Mouse (Mus musculus): ENCODE results near the gene Prr29.
"Not testable (repeated sequence)": the region's sequence is repeated elsewhere in the genome, so short reads cannot be mapped to it uniquely, and the experiment has no call there.

Gene Prr29

DNA sequence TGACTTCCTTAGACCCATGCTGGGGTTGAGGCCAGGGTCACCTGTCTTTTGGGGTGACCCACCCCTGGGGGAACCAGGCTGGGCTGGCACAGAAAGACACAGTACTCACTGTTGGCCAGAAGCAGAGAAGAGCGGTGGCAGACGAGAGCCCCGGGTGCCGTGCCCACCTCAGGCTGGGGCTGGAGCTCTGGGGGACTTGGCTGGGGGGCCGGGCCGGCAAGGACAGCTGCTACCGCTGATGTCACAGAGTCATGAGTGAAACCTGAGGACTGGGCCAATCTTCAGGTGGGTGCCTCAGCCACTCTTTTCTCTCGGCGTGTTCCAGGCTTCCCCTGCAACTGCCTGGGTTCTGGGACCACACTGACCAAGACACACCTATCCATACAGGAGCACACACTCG, at the start of gene Prr29:
Gene Prr29, plus strand, starts transcription at position 107 of the 400 bp plus-strand sequence.
- no peak for DNase-seq

DNA sequence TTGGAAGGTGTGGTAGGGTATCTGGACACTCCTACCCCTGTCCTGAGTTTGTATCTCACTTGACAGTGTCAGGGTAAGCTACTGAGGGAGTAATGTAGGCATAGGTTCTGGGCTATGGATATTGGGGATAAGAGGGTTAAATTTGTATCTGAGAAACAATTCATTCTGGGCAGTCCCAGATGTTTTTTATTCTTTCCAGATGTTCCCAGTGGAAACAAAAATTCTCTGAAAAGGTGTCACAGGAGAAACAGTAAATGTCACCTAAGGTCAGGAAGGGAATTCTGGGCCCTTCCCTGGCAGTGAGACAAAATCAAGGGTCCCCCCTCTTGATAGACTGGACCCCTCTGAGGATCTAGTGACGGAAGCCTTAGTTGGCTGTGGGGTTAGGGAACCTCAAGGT, 48.9 kb upstream of the Prr29 start:
- DNase-seq = no peak

DNA sequence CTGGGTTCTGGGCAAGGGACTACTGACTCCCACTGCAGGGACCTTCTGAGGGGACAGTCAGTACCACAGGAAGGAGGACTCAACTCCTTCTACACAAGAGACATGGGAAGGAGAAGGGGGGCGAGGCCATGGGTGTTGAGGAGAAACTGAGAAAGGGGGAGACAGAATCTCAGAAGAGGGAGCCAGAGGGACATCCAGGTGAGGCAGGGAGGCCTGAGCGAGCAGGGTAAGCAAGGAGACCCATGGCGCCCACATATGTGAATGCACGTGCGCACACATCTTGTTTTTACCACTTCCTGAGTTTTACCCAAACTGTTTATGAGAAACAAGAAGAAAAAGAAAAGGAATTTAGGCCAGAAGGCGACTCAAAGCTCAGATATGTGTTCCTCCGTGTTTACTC, 47.5 kb upstream of the Prr29 start:
- DNase-seq = no peak

DNA sequence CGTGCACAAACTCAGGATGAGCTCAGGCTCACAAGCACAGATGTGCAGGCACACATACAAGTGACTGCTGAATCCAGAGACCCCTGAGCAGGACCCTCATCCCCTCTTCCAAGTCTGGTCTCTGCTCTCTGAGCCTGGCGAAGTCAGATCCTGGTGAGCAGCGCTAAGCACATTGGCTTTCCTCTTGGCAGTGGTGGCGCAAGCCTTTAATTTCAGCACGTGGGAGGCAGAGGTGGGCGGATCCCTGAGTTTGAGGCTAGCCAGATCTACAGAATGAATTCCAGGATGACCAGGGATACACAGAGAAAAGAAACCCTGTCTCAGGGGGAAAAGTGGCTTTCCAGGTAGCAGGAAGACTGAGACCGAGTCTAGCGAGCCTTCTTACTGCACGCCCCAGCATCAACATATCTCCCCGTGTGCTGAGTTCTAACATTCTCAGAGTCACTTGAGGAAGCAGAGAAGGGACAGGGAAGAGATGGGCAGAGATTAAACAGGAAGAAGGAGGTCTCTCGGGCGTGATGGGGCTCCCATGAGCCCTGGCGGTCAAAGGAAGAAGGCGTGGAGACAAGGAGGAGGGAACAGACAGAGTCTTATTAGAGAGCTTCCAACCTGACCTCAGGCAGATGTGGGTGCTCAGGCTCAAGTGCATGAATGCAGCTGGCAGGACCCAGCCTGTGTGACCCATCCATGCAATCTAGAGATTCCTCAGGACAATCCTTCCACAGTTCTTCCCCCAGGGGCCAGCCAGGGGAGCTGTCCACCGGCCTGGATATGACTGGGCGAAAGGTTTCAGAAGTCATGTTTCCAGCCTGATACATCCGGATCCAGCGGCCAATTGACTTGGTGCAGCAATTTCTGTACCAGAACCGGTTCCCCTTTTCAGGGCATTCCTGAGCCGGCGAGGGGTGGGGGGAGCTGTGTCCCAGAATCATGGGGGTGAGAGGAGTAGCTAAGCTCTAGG, 46.6 kb upstream of the Prr29 start:
- DNase-seq = no peak

DNA sequence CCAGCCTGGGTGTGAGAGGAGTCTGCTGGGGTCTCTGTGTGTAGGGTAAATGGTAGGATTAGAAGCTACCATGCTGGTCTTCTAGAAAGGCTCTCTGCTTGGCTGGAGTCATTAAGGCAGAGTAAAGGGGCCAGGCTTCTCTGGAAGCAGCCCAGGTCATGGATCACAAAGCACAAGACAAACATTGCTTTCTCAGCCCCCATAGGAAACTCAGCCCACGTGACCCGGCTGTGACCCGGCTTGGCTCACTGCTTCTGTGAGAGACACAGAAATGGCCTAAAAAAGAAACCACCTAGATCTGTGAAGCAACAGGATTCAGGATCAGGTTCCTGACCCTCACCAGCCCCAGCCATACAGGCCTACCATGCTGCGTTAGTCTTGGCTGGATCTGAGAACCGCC, 40.4 kb upstream of the Prr29 start:
- no peak for DNase-seq

DNA sequence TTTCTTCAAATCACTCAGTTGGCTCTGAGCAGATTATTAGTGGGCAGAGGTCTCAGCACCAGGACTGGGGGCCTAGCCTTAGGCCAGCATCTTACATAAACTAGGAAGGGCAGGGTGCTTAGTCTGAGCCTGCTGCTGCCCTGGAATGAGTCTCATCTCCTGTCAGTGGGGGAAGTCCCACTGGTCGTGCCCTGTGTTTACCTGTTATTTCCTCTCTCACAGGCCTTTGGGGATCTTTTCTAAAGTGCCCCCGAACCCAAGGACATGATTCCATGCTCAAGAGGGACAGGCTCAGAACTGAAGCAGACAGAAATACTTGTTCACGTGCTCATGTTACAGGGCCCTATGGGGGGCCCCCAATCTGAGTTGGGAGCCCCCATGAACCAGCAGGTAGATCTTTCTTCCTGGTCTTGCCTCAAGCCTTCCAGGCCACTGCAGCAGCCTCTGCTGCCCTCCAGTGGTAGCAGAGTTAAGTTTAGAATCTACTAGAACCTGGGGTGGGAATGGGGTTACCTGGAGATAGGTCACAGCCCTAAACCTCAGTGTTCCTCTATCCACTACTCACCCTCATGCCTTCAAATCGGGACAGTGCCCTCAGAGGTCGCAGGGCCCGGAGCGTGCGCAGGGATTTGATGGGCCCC, 39.6 kb upstream of the Prr29 start:
- peak; percentile 59 for DNase-seq

DNA sequence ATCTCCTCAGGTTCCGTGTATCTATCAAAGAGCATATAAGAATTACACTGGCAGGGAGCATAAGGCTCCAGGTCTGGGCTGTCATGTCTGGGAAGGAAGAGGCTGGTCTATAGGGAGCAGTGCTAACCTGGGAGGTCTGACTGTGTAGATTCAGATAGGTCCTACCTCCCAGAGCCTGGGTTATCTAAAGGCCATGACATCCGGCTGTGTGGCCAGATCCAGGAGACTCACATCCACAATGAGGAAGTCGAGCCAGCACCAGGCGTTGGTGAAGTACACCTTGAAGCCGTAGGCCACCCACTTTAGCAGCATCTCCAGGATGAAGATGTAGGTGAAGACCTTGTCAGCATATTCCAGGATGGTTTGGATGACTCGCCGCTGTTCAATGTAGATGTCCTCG, 38.8 kb upstream of the Prr29 start:
- DNase-seq = no peak

DNA sequence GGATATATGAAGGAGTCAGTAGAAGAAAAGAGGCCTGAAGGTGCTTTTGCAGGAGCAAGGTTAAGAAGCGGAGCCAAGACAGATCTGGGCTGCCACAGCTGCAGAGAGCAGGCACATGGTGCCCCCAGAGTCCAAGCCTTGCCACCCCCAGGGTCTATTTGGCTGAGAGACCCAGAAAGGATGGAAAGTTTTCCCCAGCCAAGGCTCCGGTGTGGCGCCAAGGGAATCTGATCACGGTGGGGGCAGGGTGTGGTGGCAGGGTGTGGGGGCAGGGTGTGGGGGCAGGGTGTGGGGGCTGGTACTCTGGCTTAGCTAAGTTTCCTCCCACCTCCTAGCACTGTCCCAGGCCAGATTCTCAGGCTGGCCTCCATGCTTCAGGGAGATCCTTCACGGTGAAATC, 36.8 kb upstream of the Prr29 start:
- no peak for DNase-seq

DNA sequence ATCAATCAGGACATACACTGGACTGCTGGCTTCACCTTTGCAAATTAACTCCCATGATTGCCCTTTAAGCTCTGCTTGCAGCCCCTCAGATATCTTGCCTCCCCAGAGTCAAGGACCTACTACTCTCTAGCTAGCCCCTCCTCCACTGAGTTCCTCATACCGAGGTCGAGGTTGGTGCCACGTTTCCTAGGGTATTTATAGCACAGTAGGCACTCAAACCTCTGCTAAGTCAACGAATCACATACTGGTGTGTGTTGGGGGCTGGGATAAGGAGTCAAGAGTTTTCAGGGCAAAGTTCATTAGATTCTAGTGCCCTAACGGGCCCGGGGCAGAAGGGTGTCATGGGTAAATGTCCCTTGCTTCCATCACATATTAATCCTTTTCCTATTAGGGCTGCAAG, 36.1 kb upstream of the Prr29 start:
- no peak for DNase-seq

DNA sequence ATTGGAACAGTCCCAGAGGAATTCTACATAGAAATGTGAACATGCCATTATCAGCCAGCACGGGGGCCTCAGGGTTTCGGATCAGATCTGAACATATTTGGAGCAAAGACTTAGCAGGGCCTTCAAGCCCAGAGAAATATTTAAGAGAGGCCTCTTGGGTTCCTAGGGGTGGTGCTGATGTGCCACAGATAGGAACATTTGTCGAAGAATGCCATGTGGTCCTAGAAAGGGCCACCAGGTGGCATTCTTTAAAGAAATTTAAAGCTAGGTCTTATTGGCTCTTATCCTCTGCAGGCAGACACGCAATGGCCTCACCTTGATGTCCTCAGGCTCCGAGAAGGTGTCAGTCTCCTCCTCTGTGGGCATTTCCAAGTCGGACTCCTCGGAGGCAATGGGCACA, 35.6 kb upstream of the Prr29 start:
- DNase-seq = peak; percentile 16

DNA sequence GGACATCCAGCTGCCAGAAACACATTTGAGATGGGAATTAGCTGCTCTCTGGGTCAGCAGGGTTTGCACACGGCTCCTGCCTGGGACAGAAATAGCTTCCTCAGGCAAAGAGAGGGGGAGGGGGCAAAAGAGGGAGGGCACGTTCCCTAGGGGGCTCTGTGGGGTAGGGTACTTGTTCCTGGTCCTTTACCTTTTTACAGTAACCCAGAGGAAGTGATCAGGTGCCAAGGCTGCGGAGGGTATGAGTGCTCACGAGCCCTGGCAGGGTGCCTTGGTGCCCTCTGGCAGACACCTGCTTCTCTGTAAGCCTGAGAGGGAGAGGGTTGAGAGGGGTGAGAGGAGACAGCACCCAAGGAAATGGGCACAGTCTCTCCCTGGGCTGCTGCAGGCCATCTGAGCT, 32.8 kb upstream of the Prr29 start:
- no peak for DNase-seq

DNA sequence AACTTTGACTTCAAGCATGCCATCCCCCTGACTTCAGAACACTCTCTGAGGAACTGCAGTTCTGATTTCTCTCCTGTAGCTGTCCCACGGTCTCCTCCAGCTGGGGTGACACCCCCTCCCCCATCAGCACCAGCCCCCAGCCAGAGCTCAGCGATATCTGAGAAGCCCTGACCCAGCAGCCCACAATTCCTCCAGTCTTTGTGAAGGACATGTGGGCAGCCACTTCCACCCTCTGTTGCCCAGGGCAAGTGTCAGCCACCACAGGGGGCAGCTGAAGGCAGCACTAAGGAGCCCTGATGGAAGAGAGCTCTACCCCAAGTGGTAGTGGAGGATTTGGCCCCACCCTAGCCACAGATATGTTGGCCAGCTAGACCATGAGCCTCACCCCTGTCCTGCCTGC, 31.2 kb upstream of the Prr29 start:
- DNase-seq = no peak

DNA sequence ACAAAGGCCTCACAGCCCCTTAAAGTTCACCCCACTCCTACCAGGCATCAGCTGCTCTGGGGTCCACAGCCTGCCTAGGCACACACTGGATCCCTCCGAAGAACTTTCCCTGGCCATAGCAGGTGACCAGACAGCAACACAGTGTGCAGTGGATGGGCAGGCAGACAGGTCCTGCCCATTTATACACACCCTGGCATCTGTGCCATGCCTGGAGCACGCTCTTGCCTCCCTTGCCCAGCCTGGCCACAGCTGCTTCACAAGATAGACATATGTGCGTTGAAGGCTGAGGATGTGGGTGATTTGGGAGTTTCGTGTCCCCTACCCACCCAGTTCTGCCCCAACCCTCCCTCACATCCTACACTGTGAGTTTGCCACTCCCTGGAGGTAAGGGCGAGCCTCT, 27.2 kb upstream of the Prr29 start:
- DNase-seq = no peak

DNA sequence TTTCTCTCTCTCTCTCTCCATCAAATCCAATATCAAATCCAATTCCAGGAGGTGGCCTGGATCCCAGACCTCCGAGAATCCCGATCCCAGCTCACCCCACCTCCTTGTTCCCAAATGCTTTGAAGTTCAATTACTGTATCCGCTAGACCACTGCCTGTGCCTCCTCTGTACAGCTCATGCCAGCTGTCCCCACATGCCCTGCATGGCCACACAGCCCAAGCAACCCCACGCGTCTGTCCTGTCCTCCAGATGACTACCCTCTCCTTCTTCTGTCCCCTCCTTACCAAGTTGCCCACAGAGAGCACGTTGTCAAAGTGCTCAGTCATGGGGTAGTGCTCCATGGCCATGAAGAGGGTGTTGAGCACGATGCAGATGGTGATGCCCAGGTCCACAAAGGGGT, 26.4 kb upstream of the Prr29 start:
- DNase-seq = no peak

DNA sequence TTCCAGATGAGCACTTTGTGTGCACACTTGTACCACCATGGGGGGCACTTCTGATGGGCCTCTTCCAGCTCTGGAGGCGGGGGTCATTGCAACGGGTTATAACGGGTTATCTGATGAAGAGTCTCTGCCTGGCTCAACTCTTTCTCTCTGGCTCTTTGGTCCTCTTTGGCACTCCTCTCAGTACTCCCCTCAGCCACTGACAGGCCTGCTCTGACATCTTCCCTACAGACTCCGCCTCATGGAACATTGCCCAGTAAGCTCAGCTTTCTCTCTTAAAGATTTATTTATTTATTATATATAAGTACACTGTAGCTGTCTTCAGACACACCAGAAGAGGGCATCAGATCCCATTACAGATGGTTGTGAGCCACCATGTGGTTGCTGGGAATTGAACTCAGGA, 25.9 kb upstream of the Prr29 start:
- DNase-seq = not testable (repeated sequence)

DNA sequence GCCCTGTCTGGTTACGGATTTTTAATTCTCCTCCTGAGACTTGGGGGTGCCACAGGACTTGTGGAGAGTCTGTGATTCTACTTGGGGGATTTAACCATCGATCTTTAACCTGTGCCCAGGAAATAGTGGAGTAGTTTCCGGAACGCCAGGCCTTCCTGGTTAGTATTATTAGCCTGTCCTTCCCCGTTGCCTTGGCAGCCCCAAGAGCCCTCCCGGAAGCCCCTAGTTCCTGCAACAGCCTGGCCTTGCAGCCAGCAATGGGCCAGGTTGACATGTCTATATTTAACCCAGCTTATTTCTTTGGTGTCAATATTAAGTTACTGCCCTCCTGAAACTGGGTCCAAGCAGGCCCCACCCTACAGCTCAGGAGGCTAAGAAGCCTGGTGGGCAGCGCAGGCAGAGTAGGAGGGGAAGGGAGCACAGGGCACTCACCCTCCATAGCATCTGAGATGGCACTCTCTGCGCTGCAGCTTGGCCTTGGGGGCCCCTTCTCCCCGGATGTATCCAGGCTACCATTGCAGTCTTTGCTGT, 24.2 kb upstream of the Prr29 start:
- DNase-seq = no peak

DNA sequence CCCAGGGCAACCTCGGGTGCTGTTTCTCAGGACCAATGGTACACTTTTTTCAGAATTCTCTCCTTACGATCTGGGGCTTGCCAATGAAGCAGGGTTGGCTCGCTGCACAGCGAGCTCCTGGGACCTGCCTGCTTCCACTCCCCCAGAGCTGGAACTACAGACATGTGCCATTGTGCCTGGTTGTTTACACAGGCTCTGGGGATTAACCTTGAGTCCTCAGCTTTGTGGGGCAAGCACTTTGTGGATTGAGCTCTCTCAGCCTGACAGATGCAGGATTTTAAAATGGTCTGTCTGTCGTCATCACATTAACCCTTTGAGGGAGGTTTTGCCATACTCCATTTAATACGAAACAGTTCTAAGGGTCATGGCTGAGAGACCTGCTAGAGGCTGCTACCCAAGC, 20.4 kb upstream of the Prr29 start:
- no peak for DNase-seq

DNA sequence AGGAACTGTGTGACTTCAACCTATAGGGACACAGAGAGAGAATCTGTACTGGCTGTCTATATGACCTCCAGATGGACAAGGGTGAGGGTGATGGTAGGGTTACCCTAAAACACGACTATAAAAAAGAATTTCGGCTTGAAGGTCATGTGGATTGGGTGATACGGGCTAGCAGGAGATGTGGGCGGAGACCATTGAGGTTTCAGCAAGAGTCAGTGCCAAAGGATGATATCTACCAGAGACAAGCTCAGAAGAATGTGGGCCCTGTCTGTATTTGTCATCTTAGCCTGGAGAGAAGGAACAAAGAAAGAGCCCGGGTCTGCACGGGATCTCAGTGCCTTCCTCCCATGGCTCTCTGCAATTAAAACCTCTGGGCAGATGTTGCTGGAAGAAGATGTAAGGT, 15.5 kb upstream of the Prr29 start:
- DNase-seq = no peak

DNA sequence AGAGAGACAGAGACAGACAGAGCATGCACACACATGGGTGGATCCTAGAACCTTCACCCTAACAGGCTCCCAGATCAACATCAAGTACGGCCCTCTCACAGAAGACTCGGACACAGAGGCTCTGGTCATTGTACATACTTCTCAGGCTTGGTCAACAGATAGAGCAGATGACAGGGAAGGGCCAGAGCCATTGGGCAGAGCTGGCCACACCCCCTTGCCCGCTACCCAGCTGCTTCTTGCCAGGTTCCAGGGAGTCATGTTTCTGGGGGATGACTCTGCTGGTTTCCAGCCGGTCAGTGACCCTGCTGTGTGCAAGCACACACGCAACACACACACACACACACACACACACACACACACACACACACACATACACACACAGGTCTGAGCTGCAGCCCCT, 14.4 kb upstream of the Prr29 start:
- no peak for DNase-seq

DNA sequence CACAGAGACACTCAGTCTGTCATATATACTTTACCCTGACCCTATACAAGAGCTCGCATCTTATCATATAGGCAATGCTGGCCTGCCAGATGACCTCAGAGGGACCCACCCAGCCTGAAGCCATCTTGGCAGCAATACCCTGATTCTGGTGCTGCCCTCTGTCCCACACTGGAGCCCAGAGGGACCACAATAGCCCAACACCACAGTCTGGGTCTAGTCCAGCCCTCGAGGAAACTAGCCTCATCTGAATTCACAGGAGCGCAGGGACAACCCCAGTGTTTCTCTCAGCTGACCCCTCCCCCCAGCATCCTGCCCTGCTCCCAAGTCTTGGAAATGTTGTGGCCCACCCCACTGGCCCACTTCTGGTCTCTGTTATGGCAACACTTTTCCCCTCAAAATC, 14.0 kb upstream of the Prr29 start:
- DNase-seq = no peak

DNA sequence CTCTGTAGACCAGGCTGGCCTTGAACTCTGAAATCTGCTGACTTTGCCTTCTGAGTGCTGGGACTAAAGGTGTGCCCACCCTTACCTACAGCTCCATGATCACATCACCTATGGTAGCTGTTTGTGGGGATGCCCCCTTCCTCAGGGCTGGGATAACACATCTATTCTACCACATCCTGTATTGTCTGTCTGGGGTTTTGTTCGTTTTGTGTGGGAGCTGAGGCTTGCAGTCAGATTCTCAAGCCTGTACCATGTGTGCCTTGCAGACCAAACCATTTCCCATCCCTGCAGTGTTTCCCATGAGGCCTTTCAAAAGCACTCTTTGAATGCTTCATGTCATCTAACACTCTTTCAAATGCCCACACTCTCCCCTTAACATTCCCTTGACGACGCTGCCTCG, 13.3 kb upstream of the Prr29 start:
- no peak for DNase-seq

DNA sequence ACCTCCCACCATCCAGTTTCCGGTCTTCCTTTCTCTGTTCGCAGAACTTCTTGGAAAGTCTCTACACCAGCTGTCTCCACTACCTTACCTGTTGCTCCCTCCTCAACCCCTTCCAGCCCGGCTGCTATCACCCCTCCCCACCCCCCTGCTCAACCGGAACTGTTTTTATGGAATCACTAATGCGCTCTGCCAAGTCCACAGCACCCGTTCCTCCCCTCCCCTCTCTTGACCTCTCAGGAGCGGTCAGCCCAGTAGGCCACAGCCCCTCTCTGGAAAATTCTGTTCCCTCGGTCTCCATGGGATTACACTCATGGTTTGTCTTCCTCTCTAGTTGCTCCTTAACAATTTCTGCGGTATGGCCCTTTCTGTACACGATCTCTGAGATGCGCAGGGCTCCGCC, 12.1 kb upstream of the Prr29 start, which contains the start of gene Scn4a:
Gene Scn4a, minus strand, starts transcription at position 101 of the 400 bp plus-strand sequence.
- no peak for DNase-seq

DNA sequence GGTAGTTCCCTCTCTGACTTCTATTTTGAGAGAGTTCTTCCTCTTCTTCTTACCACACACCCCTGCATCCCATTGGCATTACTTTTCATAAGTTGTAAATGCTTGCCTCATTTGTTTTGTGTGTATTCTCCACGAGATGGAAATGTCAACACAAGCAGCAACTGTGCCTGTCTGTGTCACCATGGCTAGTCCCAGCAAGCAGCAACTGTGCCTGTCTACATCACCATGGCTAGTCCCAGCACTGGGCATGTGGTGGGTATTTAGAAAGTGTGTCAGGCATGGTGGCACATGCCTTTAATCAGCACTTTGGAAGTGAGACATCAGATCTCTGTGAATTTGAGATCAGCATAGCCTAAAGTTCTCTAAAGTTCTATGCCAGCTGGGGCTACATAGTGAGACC, 11.1 kb upstream of the Prr29 start:
- DNase-seq = no peak

All from cerebellum, adult 11 months (tissue).